Mouse (Mus musculus) erythroblast, embryonic 14.5 days (primary cell): ENCODE measurements around the gene Polr1a. TPM values are rescaled to one million over a fixed set of nuclear protein-coding genes. Genes with fewer than 3 reads are reported as not detected.

Experiments
- H3K27me3 ChIP-seq: 2 replicates; pipeline ENCODE4 v1.6.1; 2012; ENCODE audit warnings: inconsistent platforms; ENCODE audit not compliant: control insufficient read depth
- H3K36me3 ChIP-seq: 2 replicates; pipeline ENCODE4 v1.6.1; 2012; ENCODE audit warnings: mild to moderate bottlenecking, inconsistent platforms; ENCODE audit not compliant: control insufficient read depth
- H3K4me1 ChIP-seq: 2 replicates; pipeline ENCODE4 v1.6.1; 2012; ENCODE audit warnings: inconsistent platforms; ENCODE audit not compliant: control insufficient read depth
- H3K4me3 ChIP-seq: replicated peaks from 2 replicates; pipeline ENCODE3; 2012; ENCODE audit warnings: moderate library complexity, mild to moderate bottlenecking, inconsistent platforms
- H3K9me3 ChIP-seq: 2 replicates; pipeline ENCODE4 v1.6.1; 2012; ENCODE audit warnings: low read length, inconsistent platforms, mixed read lengths; ENCODE audit not compliant: control insufficient read depth
- GATA1 ChIP-seq: IDR thresholded peaks from 2 replicates; pipeline ENCODE4 v1.6.1; 2012; ENCODE audit warnings: low read length, inconsistent platforms, mixed read lengths
- TAL1 ChIP-seq: IDR thresholded peaks from 3 replicates; pipeline ENCODE4 v1.6.1; 2012; ENCODE audit warnings: low read length, inconsistent platforms, mixed read lengths
- polyA plus RNA-seq: library from polyadenylated mRNA; stranded (reverse); fragments of >175 nt; gene quantifications from 2 replicates; pipeline ENCODE4 v1.2.3, GENCODE M21; 2012

Polr1a gene
- polyA plus RNA-seq, 1 experiment = 0.50 TPM

GRCm38 (mm10) chr6:71969459-71969858 is 60.6 kb downstream of the Polr1a start:
- Histone ChIP-seq H3K4me1 (no peaks in the 10 kb centered on the region), H3K27me3 (no peaks in the 10 kb centered on the region), H3K4me3 (no peak overlapping the region), H3K9me3 (no peaks in the 10 kb centered on the region), H3K36me3 (peaks cover 95% of the 10 kb centered on the region)
- TF ChIP-seq GATA1 (no peak), TAL1 (no peak)

- no peaks in the 10 kb centered on the region for H3K4me1 ChIP-seq
- no peaks in the 10 kb centered on the region for H3K27me3 ChIP-seq
- TF ChIP-seq GATA1 (no peak), TAL1 (no peak)
- no peaks in the 10 kb centered on the region for H3K9me3 ChIP-seq
- peaks cover 95% of the 10 kb centered on the region for H3K36me3 ChIP-seq
- no peak overlapping the region for H3K4me3 ChIP-seq
Observed at GRCm38 (mm10) chr6:71970154-71970553, 61.3 kb downstream of the Polr1a start.

- H3K4me3 ChIP-seq = no peak overlapping the region
- no peaks in the 10 kb centered on the region for H3K4me1 ChIP-seq
- H3K27me3 ChIP-seq = no peaks in the 10 kb centered on the region
- no peak for TF ChIP-seq GATA1
- TF ChIP-seq TAL1 = no peak
- H3K36me3 ChIP-seq = peaks cover 94% of the 10 kb centered on the region
- H3K9me3 ChIP-seq = no peaks in the 10 kb centered on the region
Observed at GRCm38 (mm10) chr6:71976592-71976991, 67.7 kb downstream of the Polr1a start.

GRCm38 (mm10) chr6:71980165-71980564 is 71.3 kb downstream of the Polr1a start:
- no peaks in the 10 kb centered on the region for H3K27me3 ChIP-seq
- H3K9me3 ChIP-seq = no peaks in the 10 kb centered on the region
- H3K4me1 ChIP-seq = no peaks in the 10 kb centered on the region
- TF ChIP-seq GATA1 (no peak), TAL1 (no peak)
- no peak overlapping the region for H3K4me3 ChIP-seq
- peaks cover 59% of the 10 kb centered on the region for H3K36me3 ChIP-seq

- TF ChIP-seq TAL1 = no peak
- TF ChIP-seq GATA1 = no peak
- peaks cover 55% of the 10 kb centered on the region for H3K36me3 ChIP-seq
- no peaks in the 10 kb centered on the region for H3K9me3 ChIP-seq
- H3K27me3 ChIP-seq = no peaks in the 10 kb centered on the region
- no peaks in the 10 kb centered on the region for H3K4me1 ChIP-seq
- no peak overlapping the region for H3K4me3 ChIP-seq
Observed at GRCm38 (mm10) chr6:71980587-71980986, 71.7 kb downstream of the Polr1a start.

- Histone ChIP-seq H3K4me3 (no peak overlapping the region), H3K4me1 (no peaks in the 10 kb centered on the region), H3K36me3 (peaks cover 47% of the 10 kb centered on the region), H3K9me3 (no peaks in the 10 kb centered on the region), H3K27me3 (no peaks in the 10 kb centered on the region)
- TF ChIP-seq GATA1 (no peak), TAL1 (no peak)
Observed at GRCm38 (mm10) chr6:71981450-71981849, 72.6 kb downstream of the Polr1a start.

- Histone ChIP-seq H3K4me3 (no peak overlapping the region), H3K4me1 (no peaks in the 10 kb centered on the region; the same call in 1 of the 2 replicates), H3K9me3 (no peaks in the 10 kb centered on the region), H3K36me3 (peaks cover 4% of the 10 kb centered on the region; the same call in 1 of the 2 replicates), H3K27me3 (no peaks in the 10 kb centered on the region)
- TF ChIP-seq TAL1 = no peak
- no peak for TF ChIP-seq GATA1
Observed at GRCm38 (mm10) chr6:71985984-71986383, 77.1 kb downstream of the Polr1a start.

- TF ChIP-seq TAL1 (no peak), GATA1 (no peak)
- no peaks in the 10 kb centered on the region; the same call in 1 of the 2 replicates for H3K4me1 ChIP-seq
- H3K27me3 ChIP-seq = no peaks in the 10 kb centered on the region
- no peak overlapping the region for H3K4me3 ChIP-seq
- H3K9me3 ChIP-seq = no peaks in the 10 kb centered on the region
- no peaks in the 10 kb centered on the region for H3K36me3 ChIP-seq
Observed at GRCm38 (mm10) chr6:71987546-71988248, 78.8 kb downstream of the Polr1a start.

GRCm38 (mm10) chr6:71989647-71990351 is 80.9 kb downstream of the Polr1a start:
- Histone ChIP-seq H3K9me3 (no peaks in the 10 kb centered on the region), H3K4me1 (no peaks in the 10 kb centered on the region; the same call in 1 of the 2 replicates), H3K4me3 (no peak overlapping the region), H3K36me3 (no peaks in the 10 kb centered on the region), H3K27me3 (no peaks in the 10 kb centered on the region)
- TF ChIP-seq TAL1 (no peak), GATA1 (no peak)
